ENCODE assay signal across 9 mouse cellular contexts in the genomic region with DNA sequence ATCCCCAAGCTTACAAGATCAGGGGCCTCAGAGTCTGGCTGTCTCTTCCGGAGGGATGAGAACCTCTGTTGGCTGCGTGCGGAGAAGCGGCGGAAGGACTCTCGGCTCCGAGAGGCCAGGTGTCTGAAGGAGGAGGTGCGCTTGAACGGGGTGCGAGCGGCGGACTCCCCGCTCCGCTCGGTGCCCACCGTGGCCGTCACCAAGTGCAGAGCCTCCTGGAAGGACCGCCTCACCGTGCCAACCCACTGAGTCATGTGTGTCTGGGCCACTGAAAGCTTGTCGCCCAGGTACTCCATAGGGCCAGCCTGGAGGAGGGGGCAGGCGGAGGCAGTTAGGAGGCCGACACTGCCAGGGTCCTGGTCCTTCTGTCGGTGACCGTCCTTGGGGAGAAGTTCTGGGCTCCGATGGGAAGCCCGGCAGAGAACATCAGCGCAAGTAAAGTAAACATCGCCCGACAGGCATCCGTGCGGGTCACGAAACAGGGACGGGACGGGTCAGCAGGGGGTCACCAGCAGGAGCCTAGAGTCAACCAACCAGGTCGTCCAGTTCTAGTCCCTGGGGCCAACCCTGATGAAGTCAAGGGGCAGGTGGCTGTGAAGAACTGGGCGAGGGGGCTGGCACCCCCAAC. TPM values are rescaled to one million over a fixed set of nuclear protein-coding genes. Genes with fewer than 3 reads are reported as not detected.
DNase-seq lines count a peak whose midpoint lies in the region; ATAC-seq lines count a peak whose summit lies in the region.
"Had no signal": no experiment of that assay in that cellular context is flagged by ENCODE, and none has a peak within 500 bp of the region (broad histone marks: within the 10 kb centered on the region; RNA-seq: fewer than 3 reads in every experiment).

No protein-coding gene starts in this region.

- H3K9me3 ChIP-seq in limb, embryonic 15.5 days, result no peaks in the 10 kb centered on the region
- no peaks in the 10 kb centered on the region for H3K9me3 ChIP-seq in neural tube, embryonic 13.5 days

- WGBS in limb, embryonic 15.5 days, result 6% methylated on average over 36 of the region's 36 CpGs
- WGBS in neural tube, embryonic 13.5 days, result 10% methylated on average over 36 of the region's 36 CpGs

- H3K36me3 ChIP-seq in limb, embryonic 15.5 days, result no peaks in the 10 kb centered on the region
- no peaks in the 10 kb centered on the region for H3K36me3 ChIP-seq in neural tube, embryonic 13.5 days

- peak overlapping the region; percentile 85 for H3K27ac ChIP-seq in limb, embryonic 15.5 days
- H3K27ac ChIP-seq in neural tube, embryonic 13.5 days (replicated peaks), result peak overlapping the region; percentile 42

- peak overlapping the region; percentile 32 for H3K9ac ChIP-seq in limb, embryonic 15.5 days
- peak overlapping the region; percentile 73 for H3K9ac ChIP-seq in neural tube, embryonic 13.5 days

- peaks cover 12% of the 10 kb centered on the region; the same call in 1 of the 2 replicates for H3K27me3 ChIP-seq in limb, embryonic 15.5 days
- H3K27me3 ChIP-seq in neural tube, embryonic 13.5 days, result peaks cover 37% of the 10 kb centered on the region

- no peak for ATAC-seq in limb, embryonic 15.5 days (ENCODE audit: insufficient number of reproducible peaks, low FRiP score, low TSS enrichment, low read depth)
- ATAC-seq in neural tube, embryonic 13.5 days (ENCODE audit: low read depth), result 0 out of 2 replicates have a peak, but pooled peaks have one; percentile 8

- H3K4me2 ChIP-seq in limb, embryonic 15.5 days, result peak overlapping the region; percentile 88
- H3K4me2 ChIP-seq in neural tube, embryonic 13.5 days, result peak overlapping the region; percentile 90

- H3K4me3 ChIP-seq in limb, embryonic 15.5 days, result peak overlapping the region; percentile 48
- peak overlapping the region; percentile 46 for H3K4me3 ChIP-seq in neural tube, embryonic 13.5 days

- peak; percentile 46 for DNase-seq in gastrocnemius, adult 18-20 months (ENCODE audit: low spot score)
- DNase-seq in gastrocnemius, postnatal 25 days, result no peak
- DNase-seq in urinary bladder, postnatal 14 days (ENCODE audit: low spot score), result peak; percentile 43
- no peak for DNase-seq in urinary bladder, adult 18-20 months (ENCODE audit: low spot score in 2 of 2)
- no peak for DNase-seq in MN1 (ENCODE audit: low spot score)
- no peak for DNase-seq in right cerebral cortex, postnatal 36 days (ENCODE audit: low spot score in 2 of 2)

- peaks cover 72% of the 10 kb centered on the region for H3K4me1 ChIP-seq in limb, embryonic 15.5 days
- peaks cover 61% of the 10 kb centered on the region for H3K4me1 ChIP-seq in neural tube, embryonic 13.5 days (replicated peaks)

RNA-seq across cellular contexts. Expression of gene Crybb3, which starts 56.4 kb away (rescaled TPM):
- total RNA-seq in gastrocnemius, adult 18-20 months (2021), result under 1 TPM in 1 of 2 experiments, not detected in 1; 0.31 TPM
- 1 to 10 TPM in 1 of 2 experiments, under 1 TPM in 1; 0.62 to 1.5 TPM for total RNA-seq in gastrocnemius, postnatal 25 days (2021)
- 1.0 and 1.8 TPM in 2 replicates for polyA plus RNA-seq in limb, embryonic 15.5 days (2015; fragmentation: Nextera tagmentation; extraction: Ambion mirVana)
- polyA plus RNA-seq in neural tube, embryonic 13.5 days (2015; fragmentation: Nextera tagmentation; extraction: Ambion mirVana), result 0.96 and 1.1 TPM in 2 replicates
- polyA plus RNA-seq: C2C12 had no signal

Comparison
In these comparisons a context has a peak if more than half of its experiments do, and no peak if none do; other contexts are left out.
1. DNase-seq: peak in gastrocnemius, adult 18-20 months (single experiment) and urinary bladder, postnatal 14 days (single experiment); none in gastrocnemius, postnatal 25 days (single experiment), urinary bladder, adult 18-20 months (0 of 2), MN1 (single experiment) and right cerebral cortex, postnatal 36 days (0 of 2).